Mouse (Mus musculus) cerebral cortex, adult 2 months (tissue): Measurements from ENCODE around the gene A630089N07Rik.

ENCODE experiments used
- WGBS: fragments of 180-500 bp; shearing (Covaris S2); methylation state at CpG from one replicate; pipeline ENCODE4 v1.1.7; 2018; 5-methylcytosine and 5-hydroxymethylcytosine counted together

The A630089N07Rik gene

DNA sequence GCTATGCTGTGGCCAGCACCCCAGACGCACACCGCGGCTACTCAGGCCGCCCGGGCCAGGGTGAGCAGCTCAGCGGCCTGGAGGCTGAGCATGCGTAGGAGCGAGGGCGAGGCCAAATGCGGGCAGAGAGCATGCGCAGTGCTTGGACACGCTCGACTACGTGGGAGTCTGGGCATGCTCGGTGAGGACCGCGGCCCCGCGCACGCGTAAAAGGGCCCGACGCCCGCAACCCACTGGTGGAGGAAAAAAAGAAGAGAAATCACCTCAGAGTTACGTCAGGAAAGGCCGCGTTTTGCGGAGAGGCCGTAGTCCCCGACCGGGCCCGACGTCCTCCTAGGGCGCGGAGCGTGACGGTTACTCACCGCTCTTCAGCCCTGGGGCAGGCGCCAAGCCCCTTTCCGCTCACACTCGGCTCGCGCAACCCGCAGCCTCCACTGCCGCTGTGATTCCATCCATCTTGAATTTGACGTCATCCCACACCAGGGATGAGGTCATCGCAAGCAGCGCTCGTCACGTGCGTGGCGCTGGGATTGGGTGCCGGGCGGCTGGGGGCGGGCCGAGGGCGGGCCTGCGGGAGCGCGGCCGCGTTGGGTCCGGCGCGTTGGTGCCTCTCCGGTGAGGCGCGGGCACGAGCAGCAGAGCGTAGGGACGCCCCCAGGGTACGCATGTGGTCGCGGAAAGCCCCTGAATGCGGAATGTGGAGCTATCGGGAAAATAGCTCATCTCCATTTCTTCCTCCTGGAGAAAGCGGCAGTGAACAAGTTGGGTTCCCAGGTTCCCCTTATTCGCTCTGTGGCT lies 119.9 kb downstream of the A630089N07Rik start, which contains the start of the genes C2cd2 and Zbtb21:
C2cd2 (minus strand) TSS at position 448 of the 798 bp plus-strand sequence.
Zbtb21 (minus strand) TSS at position 472 of the 798 bp plus-strand sequence.
- under 1% methylated on average over 78 of the region's 78 CpGs for WGBS

DNA sequence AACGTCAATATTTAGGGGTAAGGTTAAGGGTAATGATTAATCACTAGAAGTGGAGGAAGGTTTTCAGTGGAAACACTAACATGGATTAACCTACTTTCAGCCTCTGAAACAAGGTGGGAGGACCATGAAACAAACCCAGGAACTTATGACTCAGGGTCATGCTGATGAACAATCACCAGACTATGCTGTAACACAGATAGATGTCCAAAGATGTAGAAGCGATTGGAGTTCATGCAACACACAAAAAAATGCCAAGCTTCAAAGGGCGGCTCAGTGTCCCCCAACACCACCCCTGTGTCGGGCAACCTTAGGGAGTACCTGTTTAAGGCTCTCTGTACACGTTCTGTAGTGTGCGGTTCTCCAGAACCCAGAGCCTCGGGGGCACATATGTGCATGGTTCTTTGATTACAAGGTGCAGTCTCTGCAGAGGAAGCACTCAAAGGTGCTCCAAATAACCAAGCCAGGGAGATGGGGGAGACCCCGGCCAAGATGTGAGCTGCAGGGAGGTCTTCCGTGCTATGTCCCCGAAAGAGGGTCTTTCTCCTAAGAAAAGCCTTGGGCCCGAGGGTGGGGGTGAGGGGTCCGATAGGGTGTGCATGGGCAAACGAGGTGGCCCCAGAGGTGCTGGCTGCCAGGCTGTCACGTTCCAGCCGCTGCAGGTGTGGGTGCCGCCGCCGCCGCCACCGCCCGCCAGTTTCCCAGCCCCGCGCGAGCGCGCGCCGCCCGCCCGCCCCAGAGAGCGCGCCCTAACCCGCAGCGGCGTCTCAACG lies 120.7 kb downstream of the A630089N07Rik start:
- 4% methylated on average over 36 of the region's 36 CpGs for WGBS

DNA sequence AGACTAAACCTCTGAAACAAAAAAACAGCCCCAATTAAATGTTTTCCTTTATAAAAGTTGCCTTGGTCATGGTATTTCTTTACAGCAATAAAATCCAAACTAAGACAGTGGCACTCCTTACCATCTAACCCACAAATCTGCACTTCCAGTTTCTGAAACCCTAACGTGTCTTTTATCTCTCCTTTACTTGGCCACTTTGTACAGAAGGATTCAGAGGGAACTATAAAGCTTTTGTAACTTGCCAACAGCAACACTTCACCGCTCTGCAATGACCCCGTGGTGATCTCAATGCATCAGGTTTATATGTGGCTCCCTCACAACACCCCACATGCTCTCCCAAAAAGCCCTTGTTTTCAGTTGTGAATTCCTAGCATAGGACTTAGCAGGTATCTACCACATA lies 121.9 kb downstream of the A630089N07Rik start:
- 64% methylated on average over 3 of the region's 3 CpGs for WGBS

DNA sequence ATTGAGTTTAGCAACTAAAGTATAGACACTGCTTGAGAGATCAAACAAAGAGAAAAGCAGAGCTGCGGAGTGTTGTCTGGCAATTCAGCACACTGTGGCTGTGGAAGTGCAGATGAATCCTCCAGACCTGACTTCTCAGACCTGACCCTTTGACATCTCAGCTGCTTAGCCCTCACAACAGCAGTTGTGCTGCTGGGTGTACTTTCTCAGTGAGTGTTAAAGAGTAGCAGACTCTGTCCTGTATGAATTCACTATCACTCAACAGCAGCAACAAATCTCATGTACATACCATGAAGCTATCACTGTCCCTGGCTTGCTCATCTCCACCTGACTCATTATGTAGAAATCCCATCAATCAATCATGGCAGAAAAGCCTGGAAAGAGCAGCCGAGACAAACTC lies 126.2 kb downstream of the A630089N07Rik start:
- WGBS = 72% methylated on average over 2 of the region's 2 CpGs

DNA sequence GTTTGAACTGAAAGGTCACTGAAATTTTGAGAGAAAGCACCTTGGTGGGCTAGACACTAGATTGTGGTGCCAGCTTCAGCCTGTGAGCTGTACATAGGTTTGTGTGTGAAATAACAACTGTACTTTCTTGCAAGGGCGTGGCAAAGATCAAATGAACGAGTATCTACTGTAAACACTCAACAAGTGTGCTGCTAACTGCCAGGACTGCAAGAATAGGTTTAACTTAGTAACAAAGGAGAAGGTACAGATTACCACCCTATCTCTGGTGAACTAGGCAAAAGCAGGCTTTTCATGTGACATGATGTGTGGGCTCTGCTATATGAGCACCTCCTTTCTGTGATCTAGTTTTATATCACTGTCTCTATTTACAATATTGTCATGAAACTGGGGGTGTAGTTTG lies 128.9 kb downstream of the A630089N07Rik start:
- WGBS = 76% methylated on average over 2 of the region's 2 CpGs

DNA sequence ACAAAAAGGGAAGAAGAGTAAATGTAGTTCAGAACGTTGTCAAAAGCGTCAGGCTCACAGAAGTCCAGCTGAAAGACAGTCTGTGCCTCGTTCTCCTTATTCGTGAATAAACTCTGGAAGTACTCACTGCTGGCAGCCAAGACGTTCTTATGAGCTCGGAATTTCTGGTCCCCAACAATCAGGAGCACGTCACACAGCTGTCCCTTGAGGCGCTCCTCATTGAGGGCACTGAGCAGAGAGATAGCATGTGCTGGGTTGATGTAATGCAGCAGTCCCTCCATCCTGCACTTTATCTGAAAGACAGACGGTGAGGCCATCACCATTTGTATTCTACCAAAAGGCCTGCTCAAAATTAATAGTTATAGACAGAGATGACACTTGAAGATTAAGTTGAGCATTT lies 129.4 kb downstream of the A630089N07Rik start:
- whole genome bisulfite sequencing = 80% methylated on average over 9 of the region's 9 CpGs

DNA sequence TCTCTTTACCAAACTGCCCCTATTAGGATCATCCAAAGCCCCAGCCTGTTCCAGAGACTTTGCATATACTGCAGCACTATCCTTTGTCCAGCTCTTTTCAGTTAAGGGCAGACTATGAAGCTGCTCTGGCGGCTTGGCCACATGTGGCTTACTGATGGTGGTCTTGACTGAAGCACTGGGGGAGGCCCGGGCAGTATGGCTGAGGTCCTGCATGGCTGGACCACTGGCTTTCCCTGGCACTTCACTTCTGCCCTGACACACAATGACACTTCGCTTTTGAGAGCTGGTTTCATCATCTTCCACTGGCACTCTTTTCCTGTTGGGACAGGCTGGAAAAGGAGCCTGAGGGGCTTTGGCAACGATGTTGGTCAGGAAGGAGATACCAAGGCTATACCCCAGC lies 129.9 kb downstream of the A630089N07Rik start:
- 89% methylated on average over 4 of the region's 4 CpGs for WGBS
